Mouse (Mus musculus): ENCODE measurements at regions not wholly inside any gene's neighbourhood (a gene's known extent, or its start where the extent isn't known, plus 50 kb on each side); places are given as distances from the start of the nearest gene placed in this dataset.

- TF ChIP-seq CTCF (IDR thresholded peaks at IDR 0.05; ENCODE audit: low read depth) (no peak), EP300 (optimal IDR thresholded peaks at IDR 0.05) (no peak)
Measured at GRCm38 (mm10) chr1:35881521-35881920, 186.7 kb upstream of the Hs6st1 start.

All from stomach, postnatal 0 days (tissue).